In the genomic region with DNA sequence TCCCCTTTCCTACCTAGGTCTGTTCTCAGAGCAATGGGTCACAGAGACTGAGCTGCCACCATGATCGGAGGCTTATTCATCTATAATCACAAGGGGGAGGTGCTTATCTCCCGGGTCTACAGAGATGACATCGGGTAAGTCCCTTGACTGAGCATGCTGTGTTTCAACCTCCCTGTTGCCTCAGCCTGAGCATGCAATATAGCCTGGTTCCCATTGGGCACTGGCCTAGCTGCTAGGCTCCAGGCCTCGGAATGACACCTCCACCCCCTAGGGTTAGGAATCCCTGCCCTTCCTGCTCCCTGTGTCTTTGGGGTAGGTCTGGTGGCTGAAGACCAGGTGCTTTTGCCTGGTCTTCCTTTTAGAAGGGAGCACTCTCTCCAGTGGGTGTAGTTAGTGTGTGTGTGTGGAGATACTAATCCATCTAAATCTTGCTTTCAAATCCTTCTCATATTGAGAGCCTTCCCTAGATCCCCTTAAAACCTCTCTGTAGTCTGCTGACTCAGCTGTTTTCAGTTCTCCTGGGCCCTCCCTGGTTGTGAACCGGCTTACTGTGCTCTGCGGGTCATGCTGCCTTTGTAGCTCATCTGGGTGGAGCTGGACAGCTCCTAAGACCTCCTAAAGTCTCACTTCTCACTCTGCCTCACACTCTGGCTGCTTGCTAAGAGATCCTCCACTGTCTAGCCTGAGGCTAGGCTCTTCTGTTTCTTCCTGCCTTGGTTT, we compare ENCODE assay signal across 8 mouse cellular contexts. TPM values are rescaled to one million over a fixed set of nuclear protein-coding genes. Genes with fewer than 3 reads are reported as not detected.
DNase-seq lines count a peak whose midpoint lies in the region; ATAC-seq and TF ChIP-seq lines count a peak whose summit lies in the region.

No protein-coding gene starts in this region.

- H3K27me3 ChIP-seq in kidney, postnatal 0 days (ENCODE audit: insufficient read depth, low read length): no peaks in the 10 kb centered on the region
- no peaks in the 10 kb centered on the region for H3K27me3 ChIP-seq in embryonic facial prominence, embryonic 13.5 days
- no peaks in the 10 kb centered on the region for H3K27me3 ChIP-seq in limb, embryonic 12.5 days
- H3K27me3 ChIP-seq in neural tube, embryonic 15.5 days (replicated peaks): no peaks in the 10 kb centered on the region

- 40% methylated on average over 6 of the region's 6 CpGs for WGBS in kidney, postnatal 0 days
- 38% methylated on average over 6 of the region's 6 CpGs for WGBS in embryonic facial prominence, embryonic 13.5 days
- WGBS in limb, embryonic 12.5 days: 63% methylated on average over 6 of the region's 6 CpGs
- 49% methylated on average over 6 of the region's 6 CpGs for WGBS in neural tube, embryonic 15.5 days

- H3K27ac ChIP-seq in kidney, postnatal 0 days: peak overlapping the region; percentile 78
- no peak overlapping the region for H3K27ac ChIP-seq in embryonic facial prominence, embryonic 13.5 days
- H3K27ac ChIP-seq in limb, embryonic 12.5 days: no peak overlapping the region
- H3K27ac ChIP-seq in neural tube, embryonic 15.5 days (replicated peaks): no peak overlapping the region

- peaks cover 11% of the 10 kb centered on the region for H3K4me1 ChIP-seq in kidney, postnatal 0 days (replicated peaks; ENCODE audit: insufficient read depth, low read length)
- peaks cover 22% of the 10 kb centered on the region for H3K4me1 ChIP-seq in embryonic facial prominence, embryonic 13.5 days
- peaks cover 24% of the 10 kb centered on the region for H3K4me1 ChIP-seq in limb, embryonic 12.5 days (replicated peaks)
- H3K4me1 ChIP-seq in neural tube, embryonic 15.5 days: peaks cover 31% of the 10 kb centered on the region

- peaks cover 38% of the 10 kb centered on the region for H3K36me3 ChIP-seq in kidney, postnatal 0 days (ENCODE audit: insufficient read depth, low read length)
- H3K36me3 ChIP-seq in embryonic facial prominence, embryonic 13.5 days: peaks cover 57% of the 10 kb centered on the region
- H3K36me3 ChIP-seq in limb, embryonic 12.5 days: peaks cover 67% of the 10 kb centered on the region
- peaks cover 58% of the 10 kb centered on the region for H3K36me3 ChIP-seq in neural tube, embryonic 15.5 days

- peak overlapping the region; percentile 44; the same call in 1 of the 2 replicates for H3K9ac ChIP-seq in kidney, postnatal 0 days (ENCODE audit: low read depth, low read length)
- peak overlapping the region; percentile 98 for H3K9ac ChIP-seq in embryonic facial prominence, embryonic 13.5 days
- peak overlapping the region; percentile 53; the same call in 1 of the 2 replicates for H3K9ac ChIP-seq in limb, embryonic 12.5 days (replicated peaks)
- H3K9ac ChIP-seq in neural tube, embryonic 15.5 days (replicated peaks): peak overlapping the region; percentile 99

- peak overlapping the region; percentile 70; the same call in 1 of the 2 replicates for H3K4me3 ChIP-seq in kidney, postnatal 0 days (replicated peaks; ENCODE audit: low read depth, low read length)
- H3K4me3 ChIP-seq in embryonic facial prominence, embryonic 13.5 days: peak overlapping the region; percentile 93
- peak overlapping the region; percentile 86 for H3K4me3 ChIP-seq in limb, embryonic 12.5 days (replicated peaks)
- peak overlapping the region; percentile 93 for H3K4me3 ChIP-seq in neural tube, embryonic 15.5 days (replicated peaks)

- peak overlapping the region; percentile 80 for H3K4me2 ChIP-seq in kidney, postnatal 0 days (ENCODE audit: low read length)
- H3K4me2 ChIP-seq in embryonic facial prominence, embryonic 13.5 days: peak overlapping the region; percentile 64
- peak overlapping the region; percentile 69 for H3K4me2 ChIP-seq in limb, embryonic 12.5 days
- peak overlapping the region; percentile 82 for H3K4me2 ChIP-seq in neural tube, embryonic 15.5 days

- DNase-seq in kidney, postnatal 0 days (ENCODE audit: low spot score): peak; percentile 7
- no peak for DNase-seq in kidney, adult 9 months
- DNase-seq in adipocyte (ENCODE audit: low spot score): no peak
- no peak for DNase-seq in lung, postnatal 10 days

- no peak for ATAC-seq in kidney, postnatal 0 days (replicated peaks; ENCODE audit: low FRiP score, low read depth)
- ATAC-seq in embryonic facial prominence, embryonic 13.5 days (ENCODE audit: insufficient number of reproducible peaks, insufficient read depth, low FRiP score, low TSS enrichment, low read depth): no peak
- no peak for ATAC-seq in limb, embryonic 12.5 days (ENCODE audit: insufficient number of reproducible peaks, insufficient read depth, low FRiP score, low TSS enrichment, low read depth)
- no peak for ATAC-seq in neural tube, embryonic 15.5 days (ENCODE audit: low FRiP score)
- no peak for ATAC-seq in monocyte, adult 5-6 weeks (replicated peaks; ENCODE audit: insufficient number of reproducible peaks, low FRiP score, low TSS enrichment, poor library complexity, severe bottlenecking)

- TF ChIP-seq CTCF in kidney, postnatal 0 days (IDR thresholded peaks at IDR 0.05; ENCODE audit: low read depth): no peak

- no peaks in the 10 kb centered on the region for H3K9me3 ChIP-seq in kidney, postnatal 0 days (replicated peaks; ENCODE audit: low read length)
- no peaks in the 10 kb centered on the region for H3K9me3 ChIP-seq in embryonic facial prominence, embryonic 13.5 days
- H3K9me3 ChIP-seq in limb, embryonic 12.5 days: no peaks in the 10 kb centered on the region
- no peaks in the 10 kb centered on the region for H3K9me3 ChIP-seq in neural tube, embryonic 15.5 days (replicated peaks)

RNA-seq across cellular contexts. Expression of a gene that starts 2.5 kb away (rescaled TPM):
- 605 and 673 TPM in 2 replicates for polyA plus RNA-seq in kidney, postnatal 0 days (2015; fragmentation: Nextera tagmentation; extraction: Ambion mirVana)
- 610 and 646 TPM in 2 replicates for polyA plus RNA-seq in embryonic facial prominence, embryonic 13.5 days (2015; fragmentation: Nextera tagmentation; extraction: Ambion mirVana)
- 616 and 634 TPM in 2 replicates for polyA plus RNA-seq in limb, embryonic 12.5 days (2016; fragmentation: Nextera tagmentation; extraction: Ambion mirVana)
- 1,083 and 1,151 TPM in 2 replicates for polyA plus RNA-seq in neural tube, embryonic 15.5 days (2015; fragmentation: Nextera tagmentation; extraction: Ambion mirVana)
- 128 to 192 TPM (median 148 TPM) in 3 replicates for total RNA-seq in monocyte, adult 5-6 weeks (2017)

RNA-seq across cellular contexts. Expression of a gene that starts 10.6 kb away (rescaled TPM):
- polyA plus RNA-seq in kidney, postnatal 0 days (2015; fragmentation: Nextera tagmentation; extraction: Ambion mirVana): 51.6 and 53.6 TPM in 2 replicates
- polyA plus RNA-seq in embryonic facial prominence, embryonic 13.5 days (2015; fragmentation: Nextera tagmentation; extraction: Ambion mirVana): 65.0 and 77.4 TPM in 2 replicates
- polyA plus RNA-seq in limb, embryonic 12.5 days (2016; fragmentation: Nextera tagmentation; extraction: Ambion mirVana): 68.9 and 69.8 TPM in 2 replicates
- 91.1 and 93.2 TPM in 2 replicates for polyA plus RNA-seq in neural tube, embryonic 15.5 days (2015; fragmentation: Nextera tagmentation; extraction: Ambion mirVana)
- total RNA-seq in monocyte, adult 5-6 weeks (2017): 56.4 to 86.6 TPM (median 76.3 TPM) in 3 replicates

RNA-seq across cellular contexts. Expression of a gene that starts 21.0 kb away (rescaled TPM):
- 15.7 and 16.5 TPM in 2 replicates for polyA plus RNA-seq in kidney, postnatal 0 days (2015; fragmentation: Nextera tagmentation; extraction: Ambion mirVana)
- 26.7 and 27.1 TPM in 2 replicates for polyA plus RNA-seq in embryonic facial prominence, embryonic 13.5 days (2015; fragmentation: Nextera tagmentation; extraction: Ambion mirVana)
- 27.8 and 35.3 TPM in 2 replicates for polyA plus RNA-seq in limb, embryonic 12.5 days (2016; fragmentation: Nextera tagmentation; extraction: Ambion mirVana)
- 32.2 and 34.2 TPM in 2 replicates for polyA plus RNA-seq in neural tube, embryonic 15.5 days (2015; fragmentation: Nextera tagmentation; extraction: Ambion mirVana)
- 2.7 to 8.4 TPM (median 5.5 TPM) in 3 replicates for total RNA-seq in monocyte, adult 5-6 weeks (2017)

RNA-seq across cellular contexts. Expression of a gene that starts 39.1 kb away (rescaled TPM):
- polyA plus RNA-seq in kidney, postnatal 0 days (2015; fragmentation: Nextera tagmentation; extraction: Ambion mirVana): 76.0 and 85.1 TPM in 2 replicates
- polyA plus RNA-seq in embryonic facial prominence, embryonic 13.5 days (2015; fragmentation: Nextera tagmentation; extraction: Ambion mirVana): 96.6 and 114 TPM in 2 replicates
- 140 and 144 TPM in 2 replicates for polyA plus RNA-seq in limb, embryonic 12.5 days (2016; fragmentation: Nextera tagmentation; extraction: Ambion mirVana)
- 100 and 103 TPM in 2 replicates for polyA plus RNA-seq in neural tube, embryonic 15.5 days (2015; fragmentation: Nextera tagmentation; extraction: Ambion mirVana)
- 41.2 to 57.3 TPM (median 43.4 TPM) in 3 replicates for total RNA-seq in monocyte, adult 5-6 weeks (2017)

RNA-seq across cellular contexts. Expression of a gene that starts 51.5 kb away (rescaled TPM):
- polyA plus RNA-seq in kidney, postnatal 0 days (2015; fragmentation: Nextera tagmentation; extraction: Ambion mirVana): 0.38 and 0.43 TPM in 2 replicates
- polyA plus RNA-seq in embryonic facial prominence, embryonic 13.5 days (2015; fragmentation: Nextera tagmentation; extraction: Ambion mirVana): 1.6 and 2.8 TPM in 2 replicates
- polyA plus RNA-seq in limb, embryonic 12.5 days (2016; fragmentation: Nextera tagmentation; extraction: Ambion mirVana): 0.93 and 1.2 TPM in 2 replicates
- 38.1 and 48.0 TPM in 2 replicates for polyA plus RNA-seq in neural tube, embryonic 15.5 days (2015; fragmentation: Nextera tagmentation; extraction: Ambion mirVana)
- total RNA-seq in monocyte, adult 5-6 weeks (2017): not detected in 3 replicates

Comparison
In these comparisons a context has a peak if more than half of its experiments do, and no peak if none do; other contexts are left out.
1. H3K9ac ChIP-seq: peak in every context shown above with its lines; median percentile 99 in neural tube, embryonic 15.5 days; 98 in embryonic facial prominence, embryonic 13.5 days; 53 in limb, embryonic 12.5 days; 44 in kidney, postnatal 0 days.